Mouse (Mus musculus): ENCODE measurements around the gene Il11ra1. TPM values are rescaled to one million over a fixed set of nuclear protein-coding genes. Genes with fewer than 3 reads are reported as not detected.

Gene Il11ra1
- polyA plus RNA-seq, 1 experiment from 2014 or later = 128 TPM

DNA sequence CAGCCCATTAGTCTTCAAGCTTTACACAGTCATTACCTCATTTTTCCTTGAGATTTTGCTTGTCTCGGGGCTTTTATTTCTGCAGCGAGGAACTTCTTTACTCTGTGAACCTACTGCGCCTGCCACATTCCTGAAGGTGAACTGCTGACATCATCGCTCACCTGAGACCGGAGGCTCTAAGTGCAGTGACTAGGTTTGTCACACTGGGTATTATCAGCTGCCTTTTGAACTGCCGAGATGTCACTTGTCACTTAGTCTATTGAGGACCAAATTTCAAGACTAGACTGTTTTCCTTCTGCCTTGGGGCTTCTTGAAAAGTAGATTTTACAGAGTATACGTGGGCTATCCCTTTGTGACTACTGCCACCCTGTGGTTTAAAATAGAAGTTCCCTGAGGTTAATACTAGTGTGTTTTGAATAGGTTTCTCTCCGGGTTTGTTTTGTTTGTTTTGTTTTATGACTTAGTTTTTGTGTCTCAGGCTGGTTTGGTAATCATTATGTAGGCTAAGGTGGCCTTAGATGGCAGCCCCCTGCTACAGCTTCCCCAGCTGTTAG lies 8.5 kb downstream of the Il11ra1 start:
- H3K9ac ChIP-seq (ENCODE audit: low read depth, low read length) = no peak overlapping the region

DNA sequence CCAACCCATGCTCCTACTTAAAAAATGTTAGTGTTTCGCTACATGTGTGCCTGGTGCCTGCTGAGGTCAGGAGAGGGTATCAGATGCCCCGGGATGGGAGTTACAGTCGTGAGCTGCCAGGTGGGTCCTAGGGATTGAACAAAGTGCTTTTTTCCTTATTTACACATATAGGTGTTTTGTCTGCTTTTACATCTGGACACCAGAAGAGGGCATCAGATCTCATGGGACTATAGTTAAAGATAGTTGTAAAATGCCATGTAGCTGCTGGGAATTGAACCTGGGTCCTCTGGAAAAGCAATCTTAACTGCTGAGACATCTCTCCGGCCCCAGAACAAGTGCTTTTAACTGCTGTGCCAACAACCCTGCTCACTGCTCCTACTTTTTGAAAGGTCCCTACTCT lies 10.4 kb downstream of the Il11ra1 start:
- H3K4me3 ChIP-seq (ENCODE audit: low read depth, low read length) = no peak overlapping the region
- no peaks in the 10 kb centered on the region for H3K36me3 ChIP-seq (ENCODE audit: control insufficient read depth, insufficient read depth, low read length)
- H3K27ac ChIP-seq (ENCODE audit: low read depth, low read length) = no peak overlapping the region
- no peaks in the 10 kb centered on the region for H3K9me3 ChIP-seq (replicated peaks; ENCODE audit: control insufficient read depth, low read length)
- H3K4me1 ChIP-seq (ENCODE audit: control insufficient read depth, insufficient read depth, low read length) = peaks cover 10% of the 10 kb centered on the region
- H3K4me2 ChIP-seq = no peak overlapping the region
- peaks cover 18% of the 10 kb centered on the region for H3K27me3 ChIP-seq (ENCODE audit: control insufficient read depth, insufficient read depth, low read length)
- no peak overlapping the region for H3K9ac ChIP-seq (ENCODE audit: low read depth, low read length)
- no peak for ATAC-seq (replicated peaks; ENCODE audit: insufficient number of reproducible peaks, low FRiP score, low TSS enrichment)
- WGBS (ENCODE audit: insufficient replicate concordance) = 59% methylated on average over 4 of the region's 4 CpGs

More for the DNA sequence above, 8.5 kb downstream of the Il11ra1 start:
- ATAC-seq (replicated peaks; ENCODE audit: insufficient number of reproducible peaks, low FRiP score, low TSS enrichment) = no peak
- H3K27ac ChIP-seq (ENCODE audit: low read depth, low read length) = no peak overlapping the region
- H3K4me1 ChIP-seq (ENCODE audit: control insufficient read depth, insufficient read depth, low read length) = peaks cover 12% of the 10 kb centered on the region
- 32% methylated on average over 8 of the region's 8 CpGs for WGBS (ENCODE audit: insufficient replicate concordance)
- peaks cover 28% of the 10 kb centered on the region for H3K27me3 ChIP-seq (ENCODE audit: control insufficient read depth, insufficient read depth, low read length)
- no peaks in the 10 kb centered on the region for H3K9me3 ChIP-seq (replicated peaks; ENCODE audit: control insufficient read depth, low read length)
- H3K4me2 ChIP-seq = no peak overlapping the region
- no peak overlapping the region for H3K4me3 ChIP-seq (ENCODE audit: low read depth, low read length)
- no peaks in the 10 kb centered on the region for H3K36me3 ChIP-seq (ENCODE audit: control insufficient read depth, insufficient read depth, low read length)

DNA sequence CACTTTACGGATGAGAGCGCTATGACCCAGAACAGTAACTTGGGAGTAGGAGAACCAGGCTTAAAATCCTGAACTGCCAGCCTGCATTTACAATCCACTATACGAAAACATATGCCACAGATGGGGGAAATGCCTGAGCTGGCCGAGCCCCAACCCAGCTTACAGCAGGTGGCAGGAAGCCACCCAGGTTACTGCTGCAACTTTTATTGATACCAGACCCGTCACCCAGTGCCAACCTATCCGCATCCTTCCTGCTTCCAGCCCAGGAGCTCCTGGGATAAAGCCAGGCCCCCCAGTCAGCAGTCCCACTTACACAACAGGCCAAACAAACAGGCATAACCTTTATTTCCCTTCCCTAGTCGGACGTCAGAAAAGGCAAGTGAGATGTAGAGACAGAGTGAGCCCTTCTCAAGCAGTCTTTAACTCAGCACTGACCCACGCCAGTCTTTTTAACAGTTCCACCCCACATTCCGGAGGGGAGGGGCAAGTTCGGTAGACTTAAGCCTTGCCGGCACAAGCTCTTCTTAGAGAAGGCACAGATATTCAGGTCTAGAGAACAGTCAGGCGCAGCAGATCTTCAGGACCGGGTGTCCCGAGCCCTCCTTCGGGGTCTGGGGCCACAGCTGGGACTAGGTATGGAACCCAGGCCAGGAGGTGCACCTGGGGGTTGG lies 12.1 kb downstream of the Il11ra1 start:
- Histone ChIP-seq H3K4me1 (ENCODE audit: control insufficient read depth, insufficient read depth, low read length) (peaks cover 10% of the 10 kb centered on the region), H3K27me3 (ENCODE audit: control insufficient read depth, insufficient read depth, low read length) (peaks cover 3% of the 10 kb centered on the region), H3K9ac (ENCODE audit: low read depth, low read length) (peak overlapping the region; percentile 96; the same call in 1 of the 2 replicates), H3K9me3 (replicated peaks; ENCODE audit: control insufficient read depth, low read length) (no peaks in the 10 kb centered on the region), H3K4me2 (peak overlapping the region; percentile 89), H3K36me3 (ENCODE audit: control insufficient read depth, insufficient read depth, low read length) (peaks cover 2% of the 10 kb centered on the region; the same call in 1 of the 2 replicates), H3K4me3 (ENCODE audit: low read depth, low read length) (peak overlapping the region; percentile 93), H3K27ac (ENCODE audit: low read depth, low read length) (no peak overlapping the region)
- WGBS (ENCODE audit: insufficient replicate concordance) = 77% methylated on average over 16 of the region's 16 CpGs
- no peak for ATAC-seq (replicated peaks; ENCODE audit: insufficient number of reproducible peaks, low FRiP score, low TSS enrichment)

DNA sequence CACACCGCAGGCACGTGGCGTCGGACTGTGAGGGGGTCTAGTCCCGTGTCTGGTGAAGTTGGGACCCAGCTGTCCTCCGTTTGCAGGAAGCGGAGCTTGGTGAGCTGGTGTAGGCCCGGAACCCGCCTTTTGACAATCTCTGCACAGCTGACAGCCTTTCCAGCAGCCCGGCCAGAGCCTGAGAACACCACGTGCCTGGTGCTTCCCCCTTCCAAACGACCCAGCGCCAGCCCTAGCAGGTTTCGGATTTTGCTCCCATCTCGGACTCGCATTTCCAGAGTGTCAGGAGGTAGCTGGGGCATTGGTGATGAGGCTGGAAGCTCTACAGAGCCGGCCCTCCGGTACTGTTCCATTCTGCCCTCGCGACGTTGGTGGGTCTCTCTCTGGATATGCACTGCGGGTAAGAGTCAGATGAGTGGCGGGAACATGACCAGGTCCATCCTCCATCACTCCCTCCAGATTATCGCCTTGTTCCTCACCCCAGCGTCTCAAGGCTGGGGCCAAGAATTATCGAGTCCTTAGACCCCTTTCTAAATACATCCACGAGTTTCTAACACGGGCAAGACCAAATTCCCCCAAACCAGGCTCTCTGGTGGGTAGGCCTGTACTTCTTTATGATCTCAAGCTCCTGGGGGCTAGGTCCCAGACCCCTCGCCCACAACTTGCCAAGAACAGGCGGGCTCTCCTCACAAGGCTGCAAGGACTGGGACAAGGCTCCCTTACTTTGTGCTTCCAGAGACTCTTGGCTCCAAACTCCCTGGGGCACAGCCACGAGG lies 12.8 kb downstream of the Il11ra1 start:
- Histone ChIP-seq H3K4me1 (ENCODE audit: control insufficient read depth, insufficient read depth, low read length) (peaks cover 10% of the 10 kb centered on the region), H3K9ac (ENCODE audit: low read depth, low read length) (peak overlapping the region; percentile 96), H3K4me3 (ENCODE audit: low read depth, low read length) (peak overlapping the region; percentile 93), H3K4me2 (peak overlapping the region; percentile 89), H3K9me3 (replicated peaks; ENCODE audit: control insufficient read depth, low read length) (no peaks in the 10 kb centered on the region), H3K27ac (ENCODE audit: low read depth, low read length) (peak overlapping the region; percentile 57; the same call in 1 of the 2 replicates), H3K27me3 (ENCODE audit: control insufficient read depth, insufficient read depth, low read length) (peaks cover 3% of the 10 kb centered on the region), H3K36me3 (ENCODE audit: control insufficient read depth, insufficient read depth, low read length) (peaks cover 2% of the 10 kb centered on the region; the same call in 1 of the 2 replicates)
- 45% methylated on average over 31 of the region's 31 CpGs for WGBS (ENCODE audit: insufficient replicate concordance)
- ATAC-seq (replicated peaks; ENCODE audit: insufficient number of reproducible peaks, low FRiP score, low TSS enrichment) = 0 out of 2 replicates have a peak, but pooled peaks have one; percentile 17

DNA sequence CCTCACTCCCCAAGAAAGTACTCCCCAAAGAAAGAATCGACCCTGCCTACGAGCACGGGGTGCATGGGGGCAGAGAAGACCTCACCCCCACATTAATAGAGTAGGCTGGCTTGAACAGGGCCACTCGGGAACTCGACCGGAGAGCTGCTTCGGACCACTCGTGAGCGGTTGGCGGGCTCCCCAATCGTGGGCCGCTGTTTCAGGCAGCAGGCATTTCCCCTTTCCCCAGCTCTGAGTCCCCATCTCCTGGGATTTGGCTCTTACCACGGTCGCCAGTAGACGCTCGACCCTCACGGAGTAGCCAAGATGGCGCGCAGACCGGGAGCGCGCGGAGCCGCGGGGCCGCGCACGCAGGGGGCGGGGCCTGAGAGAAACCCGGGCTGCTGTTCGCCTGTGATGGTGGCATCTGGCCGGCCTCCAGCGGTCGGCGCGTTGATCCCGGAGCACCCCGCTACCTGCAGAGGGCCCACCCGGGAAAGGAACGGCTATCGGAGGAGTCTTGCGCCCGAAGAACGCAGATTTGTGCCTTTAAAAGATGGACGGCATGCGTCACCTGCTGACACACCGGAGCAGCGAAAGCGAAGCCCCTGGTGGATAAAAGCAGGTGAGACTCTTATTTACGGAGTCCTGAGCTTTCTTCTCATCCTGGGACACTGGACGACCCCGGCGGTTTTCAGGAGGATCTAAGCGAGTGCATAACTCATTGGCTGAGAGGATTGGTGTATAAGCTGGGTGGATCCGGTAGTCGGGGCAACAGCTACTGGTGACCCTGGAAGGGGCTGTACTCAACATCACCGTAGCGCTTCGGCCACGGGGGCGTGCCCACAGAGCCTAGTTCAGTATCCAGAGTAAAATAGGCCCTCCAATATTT lies 13.6 kb downstream of the Il11ra1 start, which contains the start of gene Rpp25l:
Gene Rpp25l (minus strand): TSS at position 338 of the 871 bp plus-strand sequence.
- H3K4me2 ChIP-seq = peak within 1 kb of the TSS; percentile 89
- WGBS (ENCODE audit: insufficient replicate concordance) = under 1% methylated on average over 61 of the region's 61 CpGs
- H3K27ac ChIP-seq (ENCODE audit: low read depth, low read length) = peak within 1 kb of the TSS; percentile 57
- H3K27me3 ChIP-seq (ENCODE audit: control insufficient read depth, insufficient read depth, low read length) = no peaks in the 10 kb centered on the region
- no peaks in the 10 kb centered on the region for H3K9me3 ChIP-seq (replicated peaks; ENCODE audit: control insufficient read depth, low read length)
- H3K4me1 ChIP-seq (ENCODE audit: control insufficient read depth, insufficient read depth, low read length) = peaks cover 10% of the 10 kb centered on the region
- H3K9ac ChIP-seq (ENCODE audit: low read depth, low read length) = peak within 1 kb of the TSS; percentile 96
- H3K36me3 ChIP-seq (ENCODE audit: control insufficient read depth, insufficient read depth, low read length) = peaks cover 8% of the 10 kb centered on the region
- ATAC-seq (replicated peaks; ENCODE audit: insufficient number of reproducible peaks, low FRiP score, low TSS enrichment) = peak; percentile 73
- H3K4me3 ChIP-seq (ENCODE audit: low read depth, low read length) = peak within 1 kb of the TSS; percentile 93

DNA sequence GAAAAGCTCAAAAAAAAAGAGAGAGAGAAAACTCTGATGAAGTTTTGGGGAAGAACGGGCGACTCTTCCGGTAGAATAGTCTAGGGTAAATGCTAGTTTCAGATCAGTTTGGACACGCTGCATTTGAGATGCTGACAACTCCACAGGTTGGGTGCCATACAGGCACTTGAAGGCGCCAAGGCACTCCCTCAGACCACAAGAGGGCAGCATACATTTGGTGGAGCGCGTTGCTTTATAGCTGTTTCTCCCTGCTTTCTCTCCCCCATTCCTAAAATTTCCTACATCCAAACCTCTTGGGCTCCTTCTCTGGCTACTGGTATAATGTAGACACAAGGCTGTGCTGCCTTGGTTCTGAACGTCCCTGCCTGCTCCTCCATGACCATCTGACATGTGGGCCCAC lies 14.5 kb downstream of the Il11ra1 start:
- no peak for ATAC-seq (replicated peaks; ENCODE audit: insufficient number of reproducible peaks, low FRiP score, low TSS enrichment)
- Histone ChIP-seq H3K9me3 (replicated peaks; ENCODE audit: control insufficient read depth, low read length) (no peaks in the 10 kb centered on the region), H3K36me3 (ENCODE audit: control insufficient read depth, insufficient read depth, low read length) (peaks cover 9% of the 10 kb centered on the region), H3K4me2 (peak overlapping the region; percentile 89; the same call in 1 of the 2 replicates), H3K27me3 (ENCODE audit: control insufficient read depth, insufficient read depth, low read length) (no peaks in the 10 kb centered on the region), H3K9ac (ENCODE audit: low read depth, low read length) (no peak overlapping the region; the same call in 1 of the 2 replicates), H3K4me3 (ENCODE audit: low read depth, low read length) (peak overlapping the region; percentile 93; the same call in 1 of the 2 replicates), H3K4me1 (ENCODE audit: control insufficient read depth, insufficient read depth, low read length) (peaks cover 10% of the 10 kb centered on the region), H3K27ac (ENCODE audit: low read depth, low read length) (no peak overlapping the region)
- 15% methylated on average over 8 of the region's 8 CpGs for WGBS (ENCODE audit: insufficient replicate concordance)

DNA sequence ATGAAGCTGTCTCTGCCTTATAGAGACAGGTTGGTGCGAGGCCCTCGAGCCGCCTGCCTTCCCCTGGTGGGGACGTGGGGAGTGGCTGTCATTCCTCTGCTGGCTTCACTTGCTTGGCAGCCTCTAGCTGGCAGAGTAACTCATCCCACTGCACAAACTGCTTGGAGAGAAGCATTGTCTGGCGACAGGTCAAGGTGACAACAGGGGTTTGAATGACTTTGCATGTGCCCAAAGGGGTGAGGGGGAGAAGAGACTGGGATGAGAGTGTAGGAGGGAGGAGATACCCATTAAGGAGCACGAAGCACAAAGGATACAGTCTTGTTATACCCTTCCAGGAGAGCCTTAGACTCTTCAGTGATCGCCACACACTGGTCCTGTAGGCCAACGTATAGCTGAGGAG lies 15.3 kb downstream of the Il11ra1 start:
- Histone ChIP-seq H3K9me3 (replicated peaks; ENCODE audit: control insufficient read depth, low read length) (no peaks in the 10 kb centered on the region), H3K9ac (ENCODE audit: low read depth, low read length) (no peak overlapping the region), H3K36me3 (ENCODE audit: control insufficient read depth, insufficient read depth, low read length) (peaks cover 13% of the 10 kb centered on the region), H3K4me1 (ENCODE audit: control insufficient read depth, insufficient read depth, low read length) (peaks cover 10% of the 10 kb centered on the region), H3K27ac (ENCODE audit: low read depth, low read length) (no peak overlapping the region), H3K4me3 (ENCODE audit: low read depth, low read length) (no peak overlapping the region), H3K4me2 (no peak overlapping the region), H3K27me3 (ENCODE audit: control insufficient read depth, insufficient read depth, low read length) (no peaks in the 10 kb centered on the region)
- WGBS (ENCODE audit: insufficient replicate concordance) = 74% methylated on average over 8 of the region's 8 CpGs
- ATAC-seq (replicated peaks; ENCODE audit: insufficient number of reproducible peaks, low FRiP score, low TSS enrichment) = no peak

DNA sequence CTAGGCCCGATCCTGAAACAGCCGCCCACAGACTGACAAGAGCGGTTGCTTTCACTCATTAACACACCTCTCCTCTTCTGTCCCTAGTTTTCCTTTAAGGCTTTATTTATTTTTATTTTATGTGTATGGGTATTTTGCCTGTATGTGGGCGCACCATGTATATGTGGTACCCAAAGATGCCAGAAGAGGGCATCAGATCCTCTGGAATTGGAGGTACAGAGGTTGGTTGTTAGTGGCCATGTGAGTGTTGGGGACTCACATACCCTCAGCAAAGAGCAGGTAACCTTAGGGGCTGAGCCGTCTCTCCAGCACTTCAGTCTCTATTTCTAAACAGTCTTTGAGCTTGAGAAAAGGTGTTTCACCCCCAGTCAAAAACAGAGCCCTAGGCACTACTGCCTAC lies 15.8 kb downstream of the Il11ra1 start:
- H3K9me3 ChIP-seq (replicated peaks; ENCODE audit: control insufficient read depth, low read length) = no peaks in the 10 kb centered on the region
- H3K4me2 ChIP-seq = no peak overlapping the region
- H3K27me3 ChIP-seq (ENCODE audit: control insufficient read depth, insufficient read depth, low read length) = no peaks in the 10 kb centered on the region
- no peak overlapping the region for H3K9ac ChIP-seq (ENCODE audit: low read depth, low read length)
- 85% methylated on average over 5 of the region's 5 CpGs for WGBS (ENCODE audit: insufficient replicate concordance)
- no peak overlapping the region for H3K4me3 ChIP-seq (ENCODE audit: low read depth, low read length)
- H3K27ac ChIP-seq (ENCODE audit: low read depth, low read length) = no peak overlapping the region
- H3K4me1 ChIP-seq (ENCODE audit: control insufficient read depth, insufficient read depth, low read length) = peaks cover 10% of the 10 kb centered on the region
- ATAC-seq (replicated peaks; ENCODE audit: insufficient number of reproducible peaks, low FRiP score, low TSS enrichment) = no peak
- peaks cover 13% of the 10 kb centered on the region for H3K36me3 ChIP-seq (ENCODE audit: control insufficient read depth, insufficient read depth, low read length)
